Mouse (Mus musculus) kidney, embryonic 14.5 days (tissue): ENCODE results near the gene Pemt. TPM values are rescaled to one million over a fixed set of nuclear protein-coding genes. Genes with fewer than 3 reads are reported as not detected.

Experiments used
- ATAC-seq: fragments of 200-750 bp; cut with Nextera tagmentation; 2 replicates; pipeline ENCODE4 v1.8.0; 2017; ENCODE audit warnings: moderate number of reproducible peaks, mild to moderate bottlenecking, moderate TSS enrichment, moderate library complexity; ENCODE audit not compliant: low FRiP score, low TSS enrichment
- H3K27ac ChIP-seq: fragments of 300-500 bp; sonication (generic); 2 replicates; pipeline ENCODE4 v1.5.1; 2014; ENCODE audit warnings: low read depth, mild to moderate bottlenecking, low read length, moderate library complexity, mixed read lengths
- H3K27me3 ChIP-seq: fragments of 300-500 bp; sonication (generic); 2 replicates; pipeline ENCODE4 v1.6.1; 2014; ENCODE audit warnings: mild to moderate bottlenecking, low read length; ENCODE audit not compliant: control insufficient read depth, insufficient read depth
- H3K36me3 ChIP-seq: fragments of 300-500 bp; sonication (generic); 2 replicates; pipeline ENCODE4 v1.6.1; 2014; ENCODE audit warnings: low read length, mixed read lengths; ENCODE audit not compliant: control insufficient read depth, insufficient read depth
- H3K4me1 ChIP-seq: fragments of 300-500 bp; sonication (generic); 2 replicates; pipeline ENCODE4 v1.6.1; 2014; ENCODE audit warnings: low read length, mixed read lengths; ENCODE audit not compliant: control insufficient read depth, insufficient read depth
- H3K4me2 ChIP-seq: fragments of 300-500 bp; sonication (generic); replicated peaks from 2 replicates; pipeline ENCODE4 v1.6.1; 2014; ENCODE audit warnings: low read depth, mild to moderate bottlenecking, low read length
- H3K4me3 ChIP-seq: fragments of 300-500 bp; sonication (generic); 2 replicates; pipeline ENCODE4 v1.5.1; 2014; ENCODE audit warnings: mild to moderate bottlenecking, low read length
- H3K9ac ChIP-seq: fragments of 300-500 bp; sonication (generic); 2 replicates; pipeline ENCODE4 v1.6.1; 2014; ENCODE audit warnings: low read depth, mild to moderate bottlenecking, low read length, moderate library complexity
- H3K9me3 ChIP-seq: fragments of 300-500 bp; sonication (generic); 2 replicates; pipeline ENCODE4 v1.6.1; 2016; ENCODE audit warnings: low read length; ENCODE audit not compliant: control insufficient read depth
- WGBS: fragments of 180-500 bp; shearing (Covaris S2); extraction: QIAGEN DNeasy Blood & Tissue Kit; methylation state at CpG from one replicate; pipeline ENCODE4 v1.1.7; 2014; 5-methylcytosine and 5-hydroxymethylcytosine counted together
- polyA plus RNA-seq: library from polyadenylated mRNA; unstranded; fragments of >200 nt; fragmentation: Nextera tagmentation; extraction: Ambion mirVana; gene quantifications from 2 replicates; pipeline ENCODE4 v1.2.1, GENCODE M21; 2014

Gene Pemt
- polyA plus RNA-seq, 1 experiment from 2014 or later: 13.6 TPM

DNA sequence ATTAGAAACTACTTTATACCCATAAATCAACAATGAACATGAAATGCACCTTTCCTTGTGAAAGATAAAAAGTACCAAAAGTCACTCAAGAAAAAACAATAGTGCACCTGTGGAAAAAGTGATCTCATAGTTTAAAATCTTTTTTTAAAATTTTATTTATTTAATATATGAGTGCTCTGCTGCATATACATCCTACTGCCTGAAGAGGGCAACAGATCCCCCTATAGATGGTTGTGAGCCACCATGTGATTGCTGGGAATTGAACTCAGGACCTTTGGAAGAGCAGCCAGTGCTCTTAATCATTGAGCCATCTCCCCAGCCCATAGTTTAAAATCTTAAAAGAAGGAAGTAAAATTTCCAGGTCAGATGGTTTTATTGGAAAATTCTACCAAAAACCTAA lies 4.0 kb downstream of the Pemt start:
- H3K9me3 ChIP-seq: no peaks in the 10 kb centered on the region
- peaks cover 4% of the 10 kb centered on the region; the same call in 1 of the 2 replicates for H3K4me1 ChIP-seq
- no peaks in the 10 kb centered on the region for H3K27me3 ChIP-seq

DNA sequence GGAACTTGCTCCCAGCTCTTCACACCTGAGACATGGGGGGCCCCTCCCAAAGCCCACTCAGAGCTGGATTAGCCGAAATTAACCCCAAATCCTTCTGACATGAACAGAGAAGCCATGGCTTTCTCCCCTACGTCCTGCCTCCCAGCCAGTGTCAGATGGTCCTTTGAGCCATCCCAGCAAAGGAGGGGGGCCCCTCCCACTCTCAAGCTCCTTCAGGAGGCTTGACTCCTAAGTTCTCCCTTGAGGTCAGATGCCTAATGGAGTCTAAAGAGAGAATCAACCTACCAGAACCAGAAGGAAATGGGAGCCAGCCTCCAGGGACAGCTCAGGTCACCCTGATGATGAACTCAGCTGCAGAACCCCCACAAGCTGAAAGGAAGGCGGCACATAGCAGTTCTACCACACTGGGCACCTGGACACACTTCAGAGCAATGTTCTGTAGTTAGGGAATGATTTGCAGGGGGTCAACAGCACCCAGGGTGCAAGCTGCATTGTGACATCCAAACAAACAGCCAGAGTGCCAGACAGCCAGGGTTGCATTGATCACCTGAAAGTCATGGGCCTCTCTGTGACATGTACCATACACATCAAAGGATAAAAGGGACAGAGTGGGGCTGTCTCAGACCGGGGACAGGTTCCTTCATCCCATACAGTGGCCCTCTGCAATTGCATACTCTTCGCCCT lies 9.6 kb downstream of the Pemt start:
- no peak overlapping the region for H3K4me2 ChIP-seq
- no peaks in the 10 kb centered on the region for H3K36me3 ChIP-seq
- peak overlapping the region; percentile 42; the same call in 1 of the 2 replicates for H3K27ac ChIP-seq
- peaks cover 16% of the 10 kb centered on the region for H3K4me1 ChIP-seq
- 0 out of 2 replicates have a peak overlapping the region, but pooled peaks have one; percentile 23 for H3K9ac ChIP-seq
- WGBS: 38% methylated on average over 5 of the region's 5 CpGs
- no peak overlapping the region for H3K4me3 ChIP-seq
- H3K9me3 ChIP-seq: no peaks in the 10 kb centered on the region
- ATAC-seq: peak; percentile 73
- no peaks in the 10 kb centered on the region for H3K27me3 ChIP-seq

More for the DNA sequence above, 4.0 kb downstream of the Pemt start:
- Histone ChIP-seq H3K9ac (no peak overlapping the region), H3K27ac (no peak overlapping the region), H3K4me3 (no peak overlapping the region), H3K36me3 (no peaks in the 10 kb centered on the region), H3K4me2 (no peak overlapping the region)
- no peak for ATAC-seq

GRCm38 (mm10) chr11:60034911-60035400 lies 11.3 kb downstream of the Pemt start:
- Histone ChIP-seq H3K9me3 (no peaks in the 10 kb centered on the region), H3K9ac (no peak overlapping the region), H3K4me2 (no peak overlapping the region), H3K27ac (no peak overlapping the region), H3K27me3 (no peaks in the 10 kb centered on the region), H3K4me3 (no peak overlapping the region), H3K36me3 (no peaks in the 10 kb centered on the region), H3K4me1 (peaks cover 20% of the 10 kb centered on the region)
- ATAC-seq: no peak
- WGBS: 77% methylated on average over 8 of the region's 8 CpGs

DNA sequence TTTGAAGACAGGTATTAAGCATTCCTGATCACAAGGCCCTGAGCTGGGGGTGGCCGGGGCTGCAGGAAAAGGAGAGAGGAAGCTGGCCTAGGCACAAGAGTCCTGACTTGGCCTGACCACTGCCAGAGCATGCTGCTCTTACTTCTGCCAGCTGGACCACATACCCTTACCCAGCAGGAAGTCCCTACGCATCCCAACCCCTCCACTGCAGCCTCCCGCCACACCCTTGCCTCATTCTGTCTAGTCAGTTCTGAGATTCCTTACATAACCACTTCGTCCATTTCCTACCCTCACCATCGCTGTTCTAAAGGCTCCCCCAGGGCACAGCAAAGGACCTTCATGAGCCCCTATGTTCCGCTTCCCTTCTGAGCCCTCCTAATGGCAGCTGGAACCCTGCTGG lies 12.0 kb downstream of the Pemt start:
- ATAC-seq: no peak
- Histone ChIP-seq H3K4me3 (no peak overlapping the region), H3K9ac (no peak overlapping the region), H3K9me3 (no peaks in the 10 kb centered on the region), H3K27me3 (no peaks in the 10 kb centered on the region), H3K36me3 (no peaks in the 10 kb centered on the region), H3K27ac (no peak overlapping the region), H3K4me2 (no peak overlapping the region), H3K4me1 (peaks cover 20% of the 10 kb centered on the region)
- 73% methylated on average over 6 of the region's 6 CpGs for WGBS

DNA sequence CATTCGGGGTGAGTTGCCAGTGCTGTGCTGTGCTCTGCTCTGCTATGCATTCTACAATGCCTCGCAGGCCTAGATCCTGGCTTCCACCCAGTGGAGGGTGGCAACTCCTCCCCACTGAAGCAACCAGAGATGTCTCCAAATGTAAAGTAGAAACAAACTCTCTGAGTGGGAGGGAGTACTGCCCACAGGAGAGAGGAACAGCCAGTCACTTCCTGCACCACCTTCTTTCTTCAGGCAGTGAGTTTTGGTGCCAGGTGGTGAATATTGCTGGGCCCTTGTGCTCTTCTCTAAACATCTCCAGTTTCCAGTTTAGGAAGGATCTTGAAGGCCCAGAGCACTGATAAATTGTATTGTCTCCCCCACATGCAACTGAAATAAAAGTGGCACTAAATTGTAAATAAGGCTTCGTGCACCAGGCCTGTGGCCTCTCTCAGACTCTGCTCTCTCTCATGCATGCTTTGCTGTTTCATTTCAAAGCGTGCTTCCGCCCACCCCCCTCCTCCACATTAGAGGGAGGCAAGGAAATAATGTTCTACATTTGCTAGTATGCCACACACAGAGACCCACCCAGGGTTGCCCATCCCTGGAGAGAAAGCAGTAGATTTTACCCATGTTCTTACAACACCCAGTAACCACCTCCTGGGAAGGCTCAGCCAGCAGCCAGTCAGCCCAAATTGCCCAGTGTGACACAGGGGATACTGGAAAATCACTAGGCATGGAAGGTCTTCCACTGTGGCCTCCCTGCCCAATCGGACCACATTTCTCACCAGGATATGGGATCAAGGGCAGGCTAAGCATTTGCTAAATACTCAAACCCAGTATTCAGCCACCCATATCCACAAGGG lies 13.5 kb downstream of the Pemt start:
- H3K9me3 ChIP-seq: no peaks in the 10 kb centered on the region
- no peak for ATAC-seq
- peaks cover 20% of the 10 kb centered on the region for H3K4me1 ChIP-seq
- no peaks in the 10 kb centered on the region for H3K36me3 ChIP-seq
- H3K9ac ChIP-seq: no peak overlapping the region
- no peak overlapping the region for H3K4me3 ChIP-seq
- WGBS: 51% methylated on average over 6 of the region's 6 CpGs
- peak overlapping the region; percentile 5; the same call in 1 of the 2 replicates for H3K27ac ChIP-seq
- no peak overlapping the region for H3K4me2 ChIP-seq
- H3K27me3 ChIP-seq: no peaks in the 10 kb centered on the region

DNA sequence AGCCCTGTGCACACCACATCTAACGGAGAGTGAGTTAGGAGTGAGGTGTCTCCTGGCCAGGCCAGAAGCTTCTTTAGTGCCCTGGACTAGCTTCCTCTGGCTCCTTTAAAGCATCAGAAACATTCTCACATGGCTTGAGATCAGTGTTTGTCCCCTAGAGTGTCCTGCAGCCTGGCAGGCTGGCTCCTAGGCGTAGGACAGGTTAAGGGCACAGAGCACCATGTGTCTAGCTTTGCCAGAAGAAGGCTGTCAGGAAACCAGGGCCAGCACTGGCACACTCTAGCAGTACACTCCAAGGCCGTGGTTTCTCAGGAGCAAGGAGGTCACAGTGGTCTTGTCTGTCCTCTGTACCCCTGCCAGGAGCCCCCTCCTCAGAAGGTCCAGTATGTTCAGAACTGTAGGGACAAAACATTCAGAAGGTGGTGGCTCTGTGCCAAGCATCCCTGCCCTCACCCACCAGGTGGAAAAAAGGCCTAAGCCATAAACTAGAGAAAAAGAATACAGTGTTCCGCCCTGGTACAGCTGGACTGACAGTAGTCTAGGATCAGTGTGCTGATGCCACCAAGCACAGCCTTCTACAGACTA lies 15.4 kb downstream of the Pemt start:
- Histone ChIP-seq H3K27ac (no peak overlapping the region), H3K9me3 (no peaks in the 10 kb centered on the region)
- ATAC-seq: no peak

GRCm38 (mm10) chr11:60029976-60030375 lies 16.3 kb downstream of the Pemt start:
- H3K9ac ChIP-seq: no peak overlapping the region
- no peak overlapping the region for H3K4me2 ChIP-seq
- H3K4me1 ChIP-seq: peaks cover 5% of the 10 kb centered on the region; the same call in 1 of the 2 replicates
- no peaks in the 10 kb centered on the region for H3K9me3 ChIP-seq
- no peaks in the 10 kb centered on the region for H3K36me3 ChIP-seq
- no peak for ATAC-seq
- no peaks in the 10 kb centered on the region for H3K27me3 ChIP-seq
- H3K4me3 ChIP-seq: no peak overlapping the region
- no peak overlapping the region for H3K27ac ChIP-seq
- WGBS: 45% methylated on average over 9 of the region's 9 CpGs

More for the DNA sequence above, 15.4 kb downstream of the Pemt start:
- WGBS: 87% methylated on average over 4 of the region's 4 CpGs
- Histone ChIP-seq H3K9ac (no peak overlapping the region), H3K4me2 (no peak overlapping the region), H3K4me1 (peaks cover 11% of the 10 kb centered on the region), H3K27me3 (no peaks in the 10 kb centered on the region), H3K4me3 (no peak overlapping the region), H3K36me3 (no peaks in the 10 kb centered on the region)

DNA sequence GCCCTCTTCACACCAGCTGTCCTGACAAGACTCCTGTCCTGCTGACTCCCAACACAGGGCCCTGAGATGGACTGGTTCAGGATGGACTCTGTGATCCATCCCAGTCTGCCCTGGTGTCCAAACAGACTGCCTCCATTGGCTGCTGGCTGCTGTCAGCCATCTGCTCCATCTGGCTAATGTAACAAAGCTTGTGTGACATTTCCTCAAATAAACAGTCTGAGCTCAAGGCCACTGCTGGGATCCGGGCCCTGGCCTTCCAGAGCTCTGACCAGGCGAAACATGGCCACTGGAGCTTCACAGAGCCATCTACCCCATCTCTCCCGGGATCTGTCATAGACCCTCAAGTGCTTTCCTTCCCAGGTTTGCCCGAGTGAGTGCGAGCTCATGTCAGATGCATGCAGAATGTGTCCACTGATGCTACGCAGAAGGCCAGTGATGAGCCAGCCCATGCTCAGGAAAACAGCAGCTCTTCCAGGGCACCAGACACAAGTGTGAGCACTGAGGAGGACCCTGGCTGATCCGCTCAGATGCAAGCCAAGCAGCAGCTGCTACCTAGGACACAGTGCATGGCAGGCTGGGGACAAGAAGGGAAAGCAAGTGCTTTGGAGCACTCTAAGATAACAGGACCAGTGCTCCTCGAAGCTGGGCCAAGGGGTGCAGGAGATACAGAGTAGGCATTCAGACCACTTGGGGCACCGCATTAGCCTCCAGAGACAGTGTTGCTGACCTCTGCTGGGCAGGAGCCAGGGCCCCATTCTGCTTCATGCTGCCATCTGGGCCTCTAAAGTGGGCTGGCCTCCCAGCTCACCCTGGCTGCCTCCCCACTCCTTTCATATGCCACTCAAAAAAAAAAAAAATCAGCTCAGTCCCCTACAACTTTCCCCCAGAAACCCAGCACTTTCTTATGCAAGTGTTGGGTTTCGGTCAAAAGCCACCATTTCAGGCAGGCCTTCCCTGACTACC lies 18.1 kb downstream of the Pemt start:
- 80% methylated on average over 10 of the region's 10 CpGs for WGBS
- peaks cover 5% of the 10 kb centered on the region; the same call in 1 of the 2 replicates for H3K4me1 ChIP-seq
- H3K9ac ChIP-seq: no peak overlapping the region
- no peaks in the 10 kb centered on the region for H3K27me3 ChIP-seq
- H3K9me3 ChIP-seq: no peaks in the 10 kb centered on the region
- H3K4me3 ChIP-seq: no peak overlapping the region
- no peak overlapping the region for H3K27ac ChIP-seq
- ATAC-seq: no peak
- no peak overlapping the region for H3K4me2 ChIP-seq
- H3K36me3 ChIP-seq: no peaks in the 10 kb centered on the region
